Mouse (Mus musculus) midbrain, embryonic 10.5 days (tissue): ENCODE results near the gene Msantd4. TPM values are rescaled to one million over a fixed set of nuclear protein-coding genes. Genes with fewer than 3 reads are reported as not detected.
A peak's percentile ranks its signal among the peaks of the same experiment; 100 is the strongest.
"Not testable (repeated sequence)": the region's sequence is repeated elsewhere in the genome, so short reads cannot be mapped to it uniquely, and the experiment has no call there.

Experiments
- DNase-seq: peaks from one replicate; pipeline ENCODE4 v3.0.0-alpha.2; 2017; ENCODE audit warnings: low spot score
- H3K27ac ChIP-seq: fragments of 300-500 bp; sonication (generic); replicated peaks from 2 replicates; pipeline ENCODE4 v1.5.1; 2016; ENCODE audit warnings: mild to moderate bottlenecking
- H3K27me3 ChIP-seq: fragments of 300-500 bp; sonication (generic); 2 replicates; pipeline ENCODE4 v1.6.1; 2016; ENCODE audit warnings: low read depth, mild to moderate bottlenecking; ENCODE audit not compliant: poor library complexity, severe bottlenecking
- H3K36me3 ChIP-seq: fragments of 300-500 bp; sonication (generic); 2 replicates; pipeline ENCODE4 v1.6.1; 2016; ENCODE audit warnings: mild to moderate bottlenecking, moderate library complexity
- H3K4me1 ChIP-seq: fragments of 300-500 bp; sonication (generic); 2 replicates; pipeline ENCODE4 v1.6.1; 2016
- H3K4me3 ChIP-seq: fragments of 300-500 bp; sonication (generic); 2 replicates; pipeline ENCODE4 v1.5.1; 2016; ENCODE audit warnings: mild to moderate bottlenecking, moderate library complexity
- H3K9me3 ChIP-seq: fragments of 300-500 bp; sonication (generic); replicated peaks from 2 replicates; pipeline ENCODE4 v1.6.1; 2016; ENCODE audit warnings: mild to moderate bottlenecking
- WGBS: fragments of 180-500 bp; shearing (Covaris S2); methylation state at CpG from one replicate; pipeline ENCODE4 v1.1.7; 2016; 5-methylcytosine and 5-hydroxymethylcytosine counted together
- microRNA-seq: library from miRNA; unstranded; fragments of <30 nt; microRNA quantifications from one replicate; pipeline ENCODE4, GENCODE M21; 2017
- polyA plus RNA-seq: library from polyadenylated mRNA; unstranded; fragments of >200 nt; fragmentation: Nextera tagmentation; extraction: Ambion mirVana; gene quantifications from 2 replicates; pipeline ENCODE4 v1.2.1, GENCODE M21; 2016

Msantd4 gene
- 64.3 and 72.0 TPM in 2 replicates for polyA plus RNA-seq

DNA sequence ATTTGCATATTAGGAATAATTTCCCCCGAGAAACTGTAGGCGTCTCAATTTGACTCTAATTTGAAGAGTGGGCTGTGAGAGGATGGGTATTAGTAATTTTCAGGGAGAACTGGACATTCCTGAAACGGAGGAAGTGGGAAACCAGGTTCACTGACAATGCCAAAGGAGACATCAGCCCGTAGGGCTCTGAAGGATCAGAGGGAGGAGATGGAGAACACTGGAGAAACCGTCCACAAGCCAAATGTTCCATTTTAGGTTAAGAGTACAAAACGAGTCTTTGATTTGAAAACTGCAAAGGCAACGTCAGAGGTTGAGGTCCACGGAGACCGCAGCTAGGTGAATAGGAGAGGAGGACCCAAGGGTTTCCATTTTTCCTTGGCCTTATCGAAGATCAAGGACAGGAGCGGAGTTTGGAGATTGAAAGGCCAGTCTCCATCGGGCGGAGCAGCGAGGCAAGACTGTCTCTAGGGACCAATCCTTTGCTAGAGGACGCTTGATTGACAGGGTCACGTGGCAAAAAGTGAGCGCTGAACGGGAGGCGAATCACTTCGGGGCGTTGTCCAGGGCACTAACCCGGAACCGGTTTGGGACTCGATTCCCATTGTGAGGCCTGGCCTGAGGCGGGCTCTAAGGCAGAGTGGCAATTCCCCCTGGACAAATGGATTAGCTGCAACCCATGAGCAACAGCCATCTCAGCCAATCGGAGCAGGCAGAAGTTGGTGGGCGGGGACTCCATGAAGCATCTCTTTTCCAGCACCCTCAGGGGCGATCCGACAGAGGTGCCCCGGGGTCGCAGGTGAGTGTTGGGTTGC, at the start of gene Msantd4:
Msantd4 (plus strand) TSS at position 735 of the 812 bp plus-strand sequence.
- Histone ChIP-seq H3K27ac (peak within 1 kb of the TSS; percentile 91), H3K4me3 (peak within 1 kb of the TSS; percentile 84), H3K4me1 (peaks cover 20% of the 10 kb centered on the region; the same call in 1 of the 2 replicates), H3K36me3 (peaks cover 8% of the 10 kb centered on the region), H3K27me3 (no peaks in the 10 kb centered on the region), H3K9me3 (no peaks in the 10 kb centered on the region)
- peak; percentile 97 for DNase-seq
- WGBS = 2% methylated on average over 31 of the region's 31 CpGs

DNA sequence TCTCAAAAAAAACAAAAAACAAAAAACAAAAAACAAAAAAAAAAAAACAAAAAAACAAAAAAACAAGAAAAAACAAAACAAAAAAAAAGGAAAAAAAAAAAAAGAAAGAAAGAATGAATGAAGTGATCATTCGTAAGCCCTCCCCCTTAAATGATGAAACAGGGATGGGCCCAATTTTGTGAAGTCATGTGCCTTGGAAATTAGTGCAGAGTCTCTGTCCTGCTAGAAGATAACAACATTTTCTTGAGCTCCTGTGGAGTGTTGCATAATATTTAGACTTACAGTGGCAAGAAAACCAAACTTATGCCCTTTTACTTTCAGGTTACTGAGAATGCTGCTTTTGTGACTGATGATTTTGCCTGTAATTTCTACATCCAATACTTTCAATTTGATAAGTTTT, 23.2 kb upstream of the Msantd4 start:
- Histone ChIP-seq H3K9me3 (no peaks in the 10 kb centered on the region), H3K27ac (no peak overlapping the region), H3K36me3 (no peaks in the 10 kb centered on the region), H3K4me1 (no peaks in the 10 kb centered on the region), H3K4me3 (no peak overlapping the region), H3K27me3 (no peaks in the 10 kb centered on the region)
- WGBS = 95% methylated on average over 1 of the region's 1 CpGs
- DNase-seq = no peak

DNA sequence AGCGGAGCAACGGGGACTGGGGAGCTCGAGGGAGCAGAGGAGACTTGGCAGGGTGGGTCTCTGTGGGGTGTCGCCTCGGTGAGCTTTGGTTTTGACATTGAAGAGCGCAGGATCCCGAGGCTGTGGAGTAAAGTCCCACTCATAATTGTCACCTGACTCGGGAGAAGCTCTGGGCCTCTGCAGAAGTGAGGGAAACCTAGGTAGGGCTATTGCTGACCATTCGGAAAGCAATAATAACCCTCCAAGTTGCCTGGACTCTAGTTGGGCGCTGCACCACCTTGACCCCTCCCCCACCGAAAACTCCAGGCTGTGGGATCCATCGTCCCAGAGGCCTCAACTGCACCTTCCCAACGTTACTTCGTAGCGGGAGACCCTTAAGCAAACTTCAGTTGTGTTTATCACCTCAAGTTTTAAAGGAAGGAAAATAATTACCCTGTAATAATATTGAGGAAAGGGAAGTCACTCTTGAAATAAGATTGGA, 318 bp downstream of the Msantd4 start:
- peak overlapping the region; percentile 84 for H3K4me3 ChIP-seq
- under 1% methylated on average over 15 of the region's 15 CpGs for WGBS
- H3K36me3 ChIP-seq = peaks cover 12% of the 10 kb centered on the region
- H3K27ac ChIP-seq = peak overlapping the region; percentile 91
- no peak for DNase-seq
- H3K27me3 ChIP-seq = no peaks in the 10 kb centered on the region
- H3K4me1 ChIP-seq = peaks cover 20% of the 10 kb centered on the region; the same call in 1 of the 2 replicates
- no peaks in the 10 kb centered on the region for H3K9me3 ChIP-seq

DNA sequence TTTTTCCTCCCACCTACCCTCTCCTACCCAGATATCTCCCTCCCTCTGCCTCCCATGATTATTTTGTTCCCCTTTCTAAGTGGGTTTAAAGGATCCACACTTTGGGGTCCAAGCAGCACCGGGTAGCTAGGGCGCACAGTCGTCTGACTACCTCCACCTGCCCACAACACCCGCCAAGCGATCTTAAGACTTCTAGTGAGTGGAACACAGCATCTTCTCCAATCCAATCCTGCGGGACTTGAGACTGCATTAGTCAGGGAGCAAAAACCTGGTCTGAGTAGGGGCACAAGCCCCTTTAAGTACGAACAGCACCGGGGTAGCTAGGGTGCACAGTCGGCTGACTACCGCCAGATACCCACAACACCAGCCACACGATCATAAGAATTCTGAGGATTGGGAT, 24.4 kb downstream of the Msantd4 start:
- H3K27ac ChIP-seq, H3K27me3 ChIP-seq, H3K9me3 ChIP-seq, H3K4me1 ChIP-seq, DNase-seq, H3K4me3 ChIP-seq, H3K36me3 ChIP-seq: not testable (repeated sequence)
- WGBS = 92% methylated on average over 11 of the region's 11 CpGs

Small RNA genes lying within 50 kb of the gene (microRNA-seq; reads per million reads assigned to microRNA genes)
- not detected for gene Gm23992

Other genes starting within 250 kb of the Msantd4 start
- gene Aasdhppt, start 67.1 kb upstream of the Msantd4 start, polyA plus RNA-seq = 25.2 and 28.4 TPM in 2 replicates
- 6.4 and 6.6 TPM in 2 replicates for gene Kbtbd3, start 66.7 kb upstream of the Msantd4 start, polyA plus RNA-seq